Mouse (Mus musculus) kidney, postnatal 36 days (tissue): Measurements from ENCODE around the gene Zfp991.
"Not testable (repeated sequence)": the region's sequence is repeated elsewhere in the genome, so short reads cannot be mapped to it uniquely, and the experiment has no call there.

Source experiments
- DNase-seq, 2 experiments: peaks; one replicate each; pipeline ENCODE4 v3.0.0; 2021 to 2022; ENCODE audit warnings: mixed read lengths in 2 of 2

The Zfp991 gene

GRCm38 (mm10) chr4:147131837-147132459 lies at the start of gene Zfp991:
Gene Zfp991, plus strand, starts transcription at chr4:147132038.
- not testable (repeated sequence) for DNase-seq

GRCm38 (mm10) chr4:147095641-147096040 lies 36.2 kb upstream of the Zfp991 start:
- DNase-seq, result not testable (repeated sequence)

- DNase-seq, result not testable (repeated sequence)
These were observed 29.9 kb upstream of the Zfp991 start for GRCm38 (mm10) chr4:147101666-147102626.

- DNase-seq, result peak in 1 of 2 experiments; percentile 30
These were observed 28.0 kb upstream of the Zfp991 start for GRCm38 (mm10) chr4:147103814-147104213.

DNA sequence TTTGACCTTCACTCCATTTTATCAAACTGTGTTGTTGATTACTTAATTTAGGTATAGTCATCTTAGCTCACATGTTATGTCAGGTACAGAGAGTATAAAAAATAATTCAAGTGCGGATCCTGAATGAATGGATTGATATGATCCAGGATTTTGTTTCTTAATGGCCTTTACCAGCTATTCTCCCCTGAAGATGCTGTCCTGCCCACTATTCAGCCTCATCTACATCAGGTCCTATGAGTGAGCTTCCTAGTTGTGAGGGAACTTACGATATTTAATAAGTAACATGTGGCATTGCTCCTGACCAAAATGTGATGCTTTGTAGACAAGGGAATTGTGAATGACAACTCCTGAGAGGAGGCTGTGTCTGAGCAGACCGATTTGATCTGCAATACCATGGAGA lies 14.0 kb upstream of the Zfp991 start:
- not testable (repeated sequence) for DNase-seq

GRCm38 (mm10) chr4:147122286-147122685 lies 9.6 kb upstream of the Zfp991 start:
- not testable (repeated sequence) for DNase-seq

DNA sequence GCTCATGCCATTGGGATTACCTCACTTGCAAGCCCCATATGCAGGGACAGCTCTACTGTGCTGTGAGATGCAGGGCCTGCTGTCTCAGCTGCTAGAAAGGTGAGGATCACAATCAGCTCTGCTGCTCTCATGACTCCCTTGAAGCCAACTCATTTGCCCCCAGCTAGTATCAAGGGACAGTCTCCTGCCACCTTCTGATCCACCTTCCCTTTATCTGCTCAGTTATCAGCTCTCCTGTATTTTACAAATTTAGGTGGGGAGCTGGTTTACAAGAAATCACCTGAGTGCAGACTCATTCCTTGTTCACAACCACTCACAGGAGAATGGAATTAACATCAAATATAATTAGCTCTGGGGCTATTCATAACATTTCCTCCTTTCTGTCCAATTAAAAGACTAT lies 8.0 kb upstream of the Zfp991 start:
- not testable (repeated sequence) for DNase-seq

DNA sequence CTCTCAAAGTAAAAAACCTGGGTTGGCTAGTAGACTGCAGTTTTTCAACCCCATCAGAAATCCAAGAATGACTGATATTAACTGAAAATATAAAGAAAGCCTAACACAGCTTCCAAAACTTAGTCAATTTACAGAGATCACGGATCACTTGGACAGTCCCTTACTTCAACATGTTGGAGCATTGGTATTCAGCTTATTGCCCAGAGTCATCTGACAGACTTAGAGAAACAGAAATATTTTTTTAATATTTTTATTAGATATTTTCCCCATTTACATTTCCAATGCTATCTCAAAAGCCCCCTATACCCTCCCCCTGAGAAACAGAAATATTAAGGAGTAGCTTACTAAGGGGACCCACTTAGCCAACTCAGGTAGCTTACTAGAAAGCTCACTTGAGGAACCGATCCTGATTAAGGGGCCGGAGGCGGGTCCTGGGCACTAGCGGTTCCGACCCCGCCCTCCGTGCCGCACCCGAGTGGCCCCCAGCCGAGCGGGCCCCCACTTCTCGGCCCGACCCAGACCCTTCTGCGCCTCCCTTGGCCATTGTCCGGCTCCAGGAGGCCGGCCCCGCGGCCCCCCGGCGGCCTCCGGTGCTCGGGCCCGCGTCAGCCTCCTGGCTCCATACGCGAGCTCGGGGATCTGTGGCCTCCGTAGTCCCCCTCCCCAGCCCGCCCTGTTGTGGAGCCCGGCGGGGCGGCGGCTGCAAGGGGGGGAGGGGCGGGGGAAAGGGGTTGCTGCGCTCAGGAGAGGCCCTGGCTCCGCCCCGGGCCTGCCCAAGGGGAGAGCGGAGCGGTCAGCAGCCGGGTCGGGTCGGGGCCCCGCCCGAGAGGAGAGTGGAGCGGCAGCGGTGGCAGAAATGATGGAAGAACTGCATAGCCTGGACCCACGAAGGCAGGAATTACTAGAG lies 7.2 kb upstream of the Zfp991 start:
- DNase-seq, result peak in 1 of 2 experiments; percentile 33

DNA sequence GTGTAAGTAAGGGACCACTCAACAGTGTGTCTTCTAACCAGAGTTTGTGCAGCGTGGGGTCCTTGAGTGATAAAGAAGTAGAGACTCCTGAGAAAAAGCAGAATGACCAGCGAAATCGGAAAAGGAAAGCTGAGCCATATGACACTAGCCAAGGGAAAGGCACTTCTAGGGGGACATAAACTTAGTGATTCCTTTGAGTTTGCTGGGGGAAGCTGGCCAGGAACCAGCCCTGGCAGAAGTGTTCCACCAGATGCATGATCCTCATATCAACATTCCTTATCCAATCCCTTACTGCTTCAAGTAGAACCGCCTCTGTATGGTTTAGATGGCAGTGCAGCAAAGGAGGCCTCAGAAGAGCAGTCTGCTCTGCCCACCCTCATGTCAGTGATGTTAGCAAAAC lies 6.5 kb upstream of the Zfp991 start:
- DNase-seq, result not testable (repeated sequence)

DNA sequence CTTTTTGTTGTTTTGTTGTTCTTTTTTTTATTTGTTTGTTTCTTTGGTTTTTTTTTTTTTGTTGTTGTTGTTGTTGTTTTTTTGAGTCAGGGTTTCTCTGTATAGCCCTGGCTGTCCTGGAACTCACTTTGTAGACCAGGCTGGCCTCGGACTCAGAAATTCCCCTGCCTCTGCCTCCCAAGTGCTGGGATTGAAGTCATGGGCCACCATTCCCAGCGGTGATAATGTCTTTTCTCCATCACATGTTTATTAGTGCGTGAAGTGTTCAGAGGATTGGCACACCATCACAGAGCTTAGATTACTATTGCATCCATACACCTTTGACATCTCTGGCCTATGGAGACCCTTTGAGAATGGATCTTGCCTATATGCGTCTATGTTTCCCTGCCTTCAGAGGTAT lies 6.0 kb upstream of the Zfp991 start:
- not testable (repeated sequence) for DNase-seq

DNA sequence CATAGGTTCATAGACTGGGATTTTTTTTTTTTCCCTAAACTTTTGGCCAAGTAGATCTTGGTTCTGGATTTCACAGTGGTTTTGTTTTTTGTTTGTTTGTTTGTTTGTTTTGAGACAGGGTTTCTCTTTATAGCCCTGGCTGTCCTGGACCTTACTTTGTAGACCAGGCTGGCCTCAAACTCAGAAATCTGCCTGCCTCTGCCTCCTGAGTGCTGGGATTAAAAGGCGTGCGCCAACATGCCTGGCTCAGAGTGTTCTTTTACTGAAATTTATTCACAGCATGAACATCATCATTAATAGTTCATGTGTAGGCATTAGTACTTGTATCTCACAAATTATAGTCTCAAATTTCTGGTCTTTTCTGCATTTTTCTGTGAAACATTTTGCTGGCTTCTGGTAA lies 5.4 kb upstream of the Zfp991 start:
- not testable (repeated sequence) for DNase-seq

DNA sequence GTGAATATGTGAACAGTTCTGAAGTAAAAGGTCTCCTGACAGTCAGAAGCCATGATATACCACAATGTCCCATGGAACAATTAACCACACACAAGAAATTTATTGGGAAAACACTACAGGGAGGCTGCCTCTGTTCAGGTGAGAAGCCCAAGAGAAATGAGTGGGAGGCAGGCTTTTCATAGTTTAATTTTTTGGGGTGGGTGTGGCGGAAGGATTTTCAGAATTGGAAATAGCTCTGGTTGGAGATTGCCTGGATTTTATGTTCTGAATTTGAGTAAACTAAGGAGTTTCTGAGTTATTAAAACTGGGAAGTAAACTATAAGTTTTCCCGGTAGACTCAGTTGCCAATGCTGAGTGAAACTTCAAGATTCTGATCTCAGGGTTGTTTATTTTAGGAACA lies 4.7 kb upstream of the Zfp991 start:
- DNase-seq, result not testable (repeated sequence)

GRCm38 (mm10) chr4:147128152-147128551 lies 3.7 kb upstream of the Zfp991 start:
- DNase-seq, result not testable (repeated sequence)

DNA sequence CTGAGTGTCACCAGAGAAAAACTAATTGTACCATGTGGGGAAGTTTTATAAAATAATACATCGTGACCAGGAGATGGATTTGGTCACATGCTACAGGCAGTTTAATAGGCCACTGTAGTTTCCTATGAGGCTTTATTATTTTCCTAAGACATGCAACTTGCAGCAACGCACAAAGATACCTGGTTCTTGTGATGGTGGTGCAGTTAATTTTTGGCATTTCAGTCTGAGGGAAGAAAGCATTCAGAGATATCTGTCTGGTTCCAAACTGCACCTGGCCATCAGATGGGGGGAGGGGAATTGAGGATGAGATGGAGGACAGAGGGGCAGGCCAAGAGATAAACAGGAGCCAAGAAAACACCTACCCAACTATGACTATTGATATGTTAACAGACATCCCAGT lies 1.8 kb downstream of the Zfp991 start:
- not testable (repeated sequence) for DNase-seq

- not testable (repeated sequence) for DNase-seq
These were observed 9.9 kb downstream of the Zfp991 start for GRCm38 (mm10) chr4:147141757-147142156.

- DNase-seq, result not testable (repeated sequence)
These were observed 33.4 kb downstream of the Zfp991 start for GRCm38 (mm10) chr4:147165282-147165681.

DNA sequence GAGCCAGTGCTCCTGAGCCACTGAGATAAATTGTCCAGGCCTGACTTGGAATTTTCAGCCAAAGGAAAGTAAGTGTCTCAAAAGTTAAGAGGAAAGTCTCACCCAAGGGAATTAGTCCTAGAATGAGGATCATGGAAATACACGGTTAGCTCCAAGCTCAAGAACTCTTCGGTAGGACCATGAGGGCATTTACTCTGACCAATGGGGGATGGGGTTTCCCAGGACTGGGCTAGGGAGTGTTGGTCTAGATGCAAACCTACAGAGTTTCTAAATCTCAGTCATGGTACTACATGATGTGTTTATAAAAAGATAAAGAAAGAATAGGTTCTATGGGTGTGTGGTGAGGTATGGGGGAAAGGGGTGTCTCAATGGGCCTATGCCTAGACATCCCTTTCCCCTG lies 38.7 kb downstream of the Zfp991 start:
- not testable (repeated sequence) for DNase-seq

- not testable (repeated sequence) for DNase-seq
These were observed 39.7 kb downstream of the Zfp991 start for GRCm38 (mm10) chr4:147171557-147171956.

- not testable (repeated sequence) for DNase-seq
These were observed 44.5 kb downstream of the Zfp991 start for GRCm38 (mm10) chr4:147176279-147176880.

DNA sequence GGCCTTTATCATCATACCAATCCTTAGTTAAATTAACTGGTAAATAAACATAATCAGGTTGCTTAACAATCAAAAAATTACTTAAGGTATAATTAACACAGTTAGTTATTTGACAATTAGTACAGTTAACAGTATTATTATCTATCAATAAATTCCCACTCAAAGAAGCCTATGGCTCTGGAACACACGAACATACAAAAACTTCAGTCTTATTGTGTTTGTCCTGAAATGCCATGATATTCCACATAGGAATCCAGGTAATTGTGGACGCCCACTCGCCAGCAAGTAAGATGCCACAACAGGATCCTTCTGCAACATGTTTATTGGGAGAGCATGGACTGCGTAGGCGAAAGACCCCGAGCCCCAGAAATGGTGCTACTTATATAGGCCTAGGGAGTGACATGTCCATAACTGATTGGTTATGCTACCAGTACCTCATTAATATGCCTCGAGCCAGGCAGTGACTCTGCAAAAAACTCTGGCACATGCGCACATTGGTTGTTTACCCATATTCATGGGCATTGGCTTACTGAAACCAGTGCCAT lies 49.4 kb downstream of the Zfp991 start:
- not testable (repeated sequence) for DNase-seq

DNA sequence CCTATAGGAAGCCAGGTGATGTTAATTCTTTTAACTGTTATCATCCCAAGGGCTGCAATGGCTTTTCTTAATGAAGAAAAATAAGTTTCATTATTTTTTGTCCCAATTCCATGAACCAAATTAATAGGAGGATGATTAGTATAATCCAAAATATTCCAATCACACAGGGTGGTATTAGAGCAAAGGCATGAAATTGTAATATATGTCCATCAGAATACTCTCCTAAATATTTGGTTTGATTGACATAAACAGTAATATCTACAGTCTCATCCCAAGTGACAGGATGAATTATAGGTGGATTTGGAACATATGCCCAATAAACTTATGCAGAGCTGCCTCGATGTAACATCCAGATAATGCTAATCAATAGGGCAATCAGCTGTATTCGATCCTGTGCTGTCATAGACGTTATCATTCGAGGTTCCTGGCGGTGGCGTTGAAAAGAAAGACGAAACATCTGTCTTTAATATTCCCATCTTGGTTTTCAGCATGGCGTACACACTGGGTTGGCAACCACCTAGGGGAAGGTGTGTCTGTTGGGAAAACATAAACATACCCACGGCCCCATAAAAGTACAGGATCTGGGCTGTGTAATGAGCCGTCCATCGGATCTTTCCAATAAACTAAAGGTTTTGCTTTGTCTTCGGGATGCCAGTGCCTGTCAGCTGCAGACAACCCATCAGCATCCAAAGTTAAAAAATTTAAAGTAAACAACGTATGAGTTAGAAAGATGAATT lies 50.3 kb downstream of the Zfp991 start:
- DNase-seq, result not testable (repeated sequence)
